Mouse (Mus musculus) heart, adult 11 months (tissue): ENCODE measurements at regions not wholly inside any gene's neighbourhood (a gene's known extent, or its start where the extent isn't known, plus 50 kb on each side); places are given as distances from the start of the nearest gene placed in this dataset.

ENCODE experiments used
- DNase-seq: peaks from one replicate; pipeline ENCODE4 v3.0.0; 2022

DNA sequence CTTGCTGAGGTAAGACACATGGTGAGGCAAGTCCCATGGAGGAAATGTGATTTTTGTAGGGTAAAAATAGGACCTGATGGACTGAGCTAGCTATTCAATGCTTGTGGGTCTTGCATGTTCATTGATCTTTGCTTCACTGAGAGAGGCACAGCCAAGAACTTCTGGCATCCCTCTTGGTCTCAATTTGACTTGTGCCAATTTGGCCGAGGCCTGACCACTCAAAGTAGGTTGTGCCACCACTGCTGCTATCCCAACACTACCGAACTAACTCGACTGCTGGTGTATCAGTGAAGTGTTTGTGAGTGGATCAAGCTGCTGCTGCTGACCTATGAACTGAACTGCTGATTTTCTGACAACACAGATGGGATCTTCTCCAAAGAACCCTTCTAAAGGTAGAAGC is 53.6 kb downstream of the Hsfy2 start:
- no peak for DNase-seq

DNA sequence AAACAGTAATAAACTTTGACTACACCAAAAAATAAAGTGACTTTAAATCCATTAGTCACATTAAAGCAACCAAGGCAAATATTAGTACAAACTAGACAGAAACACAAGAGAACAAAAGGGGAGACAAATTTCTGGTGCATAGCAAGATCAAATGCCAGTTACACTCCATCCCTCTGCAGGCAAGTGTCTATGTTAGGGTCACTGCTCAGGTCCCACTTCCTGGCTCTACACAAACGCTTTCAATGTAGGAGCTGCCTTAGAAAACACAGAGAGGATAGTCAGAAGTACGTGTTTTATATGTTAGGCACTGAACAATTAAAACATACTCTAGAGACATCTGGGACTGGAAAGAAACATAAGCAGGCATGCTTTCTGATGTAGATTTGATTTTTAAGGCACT is 89.2 kb downstream of the Hsfy2 start:
- DNase-seq = no peak

- peak; percentile 41 for DNase-seq
These were observed 106.4 kb downstream of the Hsfy2 start for GRCm38 (mm10) chr1:56530801-56531200.
